Mouse (Mus musculus): ENCODE data around the gene Gm28047. TPM values are rescaled to one million over a fixed set of nuclear protein-coding genes. Genes with fewer than 3 reads are reported as not detected.

The Gm28047 gene
- polyA plus RNA-seq, 1 experiment from 2014 or later: not detected

- Histone ChIP-seq H3K27me3 (replicated peaks) (no peaks in the 10 kb centered on the region), H3K9ac (peak overlapping the region; percentile 66), H3K4me3 (replicated peaks) (peak overlapping the region; percentile 70), H3K4me1 (peaks cover 30% of the 10 kb centered on the region), H3K36me3 (no peaks in the 10 kb centered on the region), H3K9me3 (no peaks in the 10 kb centered on the region), H3K4me2 (peak overlapping the region; percentile 95), H3K27ac (peak overlapping the region; percentile 87)
- 4% methylated on average over 33 of the region's 34 CpGs for WGBS
- peak; percentile 94 for ATAC-seq (ENCODE audit: insufficient read depth, low FRiP score, low read depth)
Observed at GRCm38 (mm10) chr15:102510590-102511284, 114.1 kb downstream of the Gm28047 start.

- Histone ChIP-seq H3K27ac (peak overlapping the region; percentile 87), H3K36me3 (no peaks in the 10 kb centered on the region), H3K4me3 (replicated peaks) (peak overlapping the region; percentile 70), H3K4me1 (peaks cover 24% of the 10 kb centered on the region), H3K4me2 (peak overlapping the region; percentile 95), H3K9ac (peak overlapping the region; percentile 66), H3K27me3 (replicated peaks) (no peaks in the 10 kb centered on the region), H3K9me3 (no peaks in the 10 kb centered on the region)
- 4% methylated on average over 9 of the region's 9 CpGs for WGBS
- peak; percentile 20; the same call in 1 of the 2 replicates for ATAC-seq (ENCODE audit: insufficient read depth, low FRiP score, low read depth)
Observed at GRCm38 (mm10) chr15:102510110-102510509, 114.8 kb downstream of the Gm28047 start.

DNA sequence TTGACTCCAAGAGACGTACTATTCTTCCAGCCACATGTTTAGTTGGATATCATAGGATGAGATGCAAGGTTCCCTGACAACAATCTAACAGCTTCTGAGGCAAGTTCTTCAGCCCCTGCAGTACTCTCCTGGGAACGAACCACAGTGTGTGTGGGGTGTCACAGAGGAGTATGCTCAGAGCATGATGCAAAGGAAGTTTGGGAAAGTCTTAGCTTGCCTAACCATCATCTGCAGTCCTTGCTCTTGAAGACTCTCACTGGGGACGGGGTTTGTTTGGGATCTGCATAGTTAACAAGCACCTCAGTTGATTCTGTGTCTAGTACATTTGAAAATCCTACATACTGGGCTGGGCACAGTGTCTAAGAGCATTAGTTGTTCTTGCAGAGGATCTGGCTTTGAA is 116.5 kb downstream of the Gm28047 start:
- Histone ChIP-seq H3K27me3 (replicated peaks) (no peaks in the 10 kb centered on the region), H3K4me1 (peaks cover 24% of the 10 kb centered on the region), H3K4me2 (no peak overlapping the region), H3K4me3 (replicated peaks) (no peak overlapping the region), H3K36me3 (peaks cover 8% of the 10 kb centered on the region; the same call in 1 of the 2 replicates), H3K9ac (no peak overlapping the region), H3K9me3 (no peaks in the 10 kb centered on the region), H3K27ac (no peak overlapping the region)
- no peak for ATAC-seq (ENCODE audit: insufficient read depth, low FRiP score, low read depth)
- WGBS: 77% methylated on average over 3 of the region's 3 CpGs

- Histone ChIP-seq H3K9ac (no peak overlapping the region), H3K27ac (no peak overlapping the region), H3K27me3 (replicated peaks) (no peaks in the 10 kb centered on the region), H3K36me3 (peaks cover 15% of the 10 kb centered on the region), H3K4me1 (peaks cover 17% of the 10 kb centered on the region), H3K4me2 (no peak overlapping the region), H3K4me3 (replicated peaks) (no peak overlapping the region), H3K9me3 (no peaks in the 10 kb centered on the region)
- no peak for ATAC-seq (ENCODE audit: insufficient read depth, low FRiP score, low read depth)
Observed at GRCm38 (mm10) chr15:102507561-102507960, 117.3 kb downstream of the Gm28047 start.

DNA sequence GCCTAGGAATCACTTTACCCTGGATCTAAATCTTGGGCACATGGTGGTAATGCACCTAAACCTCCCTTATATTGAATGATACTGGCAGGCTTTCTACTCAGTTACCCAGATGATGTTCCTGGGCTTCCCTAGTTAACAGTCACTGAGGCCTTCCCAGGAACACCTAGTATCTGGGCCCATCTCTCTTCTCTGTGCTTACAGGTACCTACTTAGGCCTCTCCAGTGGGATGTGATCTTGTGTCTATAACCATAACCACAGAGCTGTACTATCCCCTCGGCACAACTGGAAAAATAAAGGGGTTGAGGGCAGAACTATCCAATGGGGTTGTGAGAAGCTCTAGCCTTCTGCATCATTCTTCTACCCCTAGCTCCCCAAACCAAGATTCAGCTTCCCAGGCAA is 118.0 kb downstream of the Gm28047 start:
- Histone ChIP-seq H3K9ac (no peak overlapping the region), H3K27me3 (replicated peaks) (no peaks in the 10 kb centered on the region), H3K4me1 (peaks cover 12% of the 10 kb centered on the region), H3K9me3 (no peaks in the 10 kb centered on the region), H3K27ac (no peak overlapping the region), H3K4me3 (replicated peaks) (no peak overlapping the region), H3K36me3 (peaks cover 21% of the 10 kb centered on the region), H3K4me2 (no peak overlapping the region)
- 82% methylated on average over 1 of the region's 1 CpGs for WGBS
- no peak for ATAC-seq (ENCODE audit: insufficient read depth, low FRiP score, low read depth)

GRCm38 (mm10) chr15:102506464-102506830 is 118.4 kb downstream of the Gm28047 start:
- Histone ChIP-seq H3K36me3 (peaks cover 26% of the 10 kb centered on the region), H3K27ac (no peak overlapping the region)
- 17% methylated on average over 2 of the region's 2 CpGs for WGBS

DNA sequence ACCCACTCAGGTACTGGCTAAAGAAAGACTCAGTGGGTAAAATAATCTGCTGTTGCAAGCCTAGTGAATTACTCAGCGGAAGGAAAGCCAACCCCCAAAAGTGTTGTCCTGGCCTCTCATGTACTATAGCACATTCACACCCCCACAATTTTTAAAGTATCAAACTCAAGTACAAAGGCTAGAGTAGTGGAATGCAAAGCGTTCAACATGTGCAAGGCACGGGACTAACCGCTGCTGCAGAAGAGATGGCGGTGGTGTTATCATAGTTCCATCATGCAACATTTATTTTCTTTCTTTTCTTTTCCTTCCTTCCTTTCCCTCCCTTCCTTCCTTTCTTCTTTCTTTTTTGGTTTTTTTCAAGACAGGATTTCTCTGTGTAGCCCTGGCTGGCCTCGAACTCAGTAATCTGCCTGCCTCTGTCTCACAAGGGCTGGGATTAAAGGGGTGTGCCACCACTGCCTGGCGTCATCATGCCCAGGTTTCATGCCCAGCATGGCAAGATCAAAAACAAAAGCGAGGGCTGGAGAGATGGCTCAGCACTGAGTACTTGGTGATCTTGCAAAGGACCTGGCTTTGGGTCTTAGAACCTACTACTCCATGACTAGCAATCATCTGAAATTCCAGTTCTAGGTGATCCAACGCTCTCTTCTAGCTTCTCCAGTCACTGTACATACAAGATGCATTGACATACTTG is 119.0 kb downstream of the Gm28047 start:
- WGBS: 71% methylated on average over 9 of the region's 9 CpGs
- H3K36me3 ChIP-seq: peaks cover 30% of the 10 kb centered on the region
- ATAC-seq (ENCODE audit: insufficient read depth, low FRiP score, low read depth): no peak
- H3K27me3 ChIP-seq (replicated peaks): no peaks in the 10 kb centered on the region
- H3K4me3 ChIP-seq (replicated peaks): no peak overlapping the region
- peaks cover 2% of the 10 kb centered on the region; the same call in 1 of the 2 replicates for H3K4me1 ChIP-seq
- no peak overlapping the region for H3K9ac ChIP-seq
- no peak overlapping the region for H3K27ac ChIP-seq
- no peak overlapping the region for H3K4me2 ChIP-seq
- no peaks in the 10 kb centered on the region for H3K9me3 ChIP-seq

More at GRCm38 (mm10) chr15:102506464-102506830, 118.4 kb downstream of the Gm28047 start:
- Histone ChIP-seq H3K9me3 (no peaks in the 10 kb centered on the region), H3K4me1 (peaks cover 8% of the 10 kb centered on the region), H3K4me3 (replicated peaks) (no peak overlapping the region), H3K4me2 (no peak overlapping the region), H3K9ac (no peak overlapping the region), H3K27me3 (replicated peaks) (no peaks in the 10 kb centered on the region)
- ATAC-seq (ENCODE audit: insufficient read depth, low FRiP score, low read depth): no peak

DNA sequence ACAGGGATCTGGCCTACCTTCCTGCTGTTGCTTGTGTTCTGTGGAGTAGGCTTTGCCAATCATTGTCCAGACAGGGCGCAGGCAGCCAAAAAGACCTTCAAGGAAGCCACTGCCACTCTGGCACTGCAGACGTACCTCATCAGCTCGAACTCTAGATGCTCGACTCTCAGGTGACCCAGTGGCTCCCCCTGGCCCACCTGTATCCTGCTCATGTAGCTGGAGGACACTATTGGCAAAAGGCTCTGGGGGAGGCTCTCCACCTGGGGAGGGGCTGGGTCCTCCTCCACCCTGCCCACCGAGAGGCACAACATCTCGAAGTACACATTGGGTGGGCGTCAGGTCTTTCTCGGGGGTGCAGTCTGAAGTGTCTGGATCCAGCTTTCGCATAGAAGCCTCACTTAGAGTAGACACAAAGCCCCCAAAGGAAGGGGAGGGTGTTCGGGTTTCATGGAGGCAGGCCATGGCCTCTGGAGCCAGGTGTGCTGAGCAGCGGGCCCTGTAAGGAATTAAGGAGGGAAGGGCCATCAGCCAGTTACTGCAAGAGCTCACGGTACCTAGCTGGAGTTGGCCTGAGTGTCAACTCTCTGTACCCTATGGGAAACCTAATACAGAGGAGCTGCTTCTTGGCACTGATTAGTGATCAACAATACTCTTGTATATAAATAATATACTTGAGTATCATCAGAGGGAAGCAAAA is 119.6 kb downstream of the Gm28047 start:
- no peaks in the 10 kb centered on the region; the same call in 1 of the 2 replicates for H3K4me1 ChIP-seq
- H3K27ac ChIP-seq: no peak overlapping the region
- H3K9ac ChIP-seq: no peak overlapping the region
- no peak for ATAC-seq (ENCODE audit: insufficient read depth, low FRiP score, low read depth)
- peaks cover 37% of the 10 kb centered on the region for H3K36me3 ChIP-seq
- no peaks in the 10 kb centered on the region for H3K9me3 ChIP-seq
- no peaks in the 10 kb centered on the region for H3K27me3 ChIP-seq (replicated peaks)
- 59% methylated on average over 12 of the region's 12 CpGs for WGBS
- no peak overlapping the region for H3K4me3 ChIP-seq (replicated peaks)
- H3K4me2 ChIP-seq: no peak overlapping the region

- Histone ChIP-seq H3K27ac (no peak overlapping the region), H3K9ac (no peak overlapping the region), H3K4me3 (replicated peaks) (no peak overlapping the region), H3K9me3 (no peaks in the 10 kb centered on the region), H3K27me3 (replicated peaks) (no peaks in the 10 kb centered on the region), H3K4me1 (no peaks in the 10 kb centered on the region), H3K4me2 (no peak overlapping the region), H3K36me3 (peaks cover 48% of the 10 kb centered on the region)
- no peak for ATAC-seq (ENCODE audit: insufficient read depth, low FRiP score, low read depth)
- 84% methylated on average over 9 of the region's 9 CpGs for WGBS
Observed at GRCm38 (mm10) chr15:102503924-102504782, 120.7 kb downstream of the Gm28047 start.

DNA sequence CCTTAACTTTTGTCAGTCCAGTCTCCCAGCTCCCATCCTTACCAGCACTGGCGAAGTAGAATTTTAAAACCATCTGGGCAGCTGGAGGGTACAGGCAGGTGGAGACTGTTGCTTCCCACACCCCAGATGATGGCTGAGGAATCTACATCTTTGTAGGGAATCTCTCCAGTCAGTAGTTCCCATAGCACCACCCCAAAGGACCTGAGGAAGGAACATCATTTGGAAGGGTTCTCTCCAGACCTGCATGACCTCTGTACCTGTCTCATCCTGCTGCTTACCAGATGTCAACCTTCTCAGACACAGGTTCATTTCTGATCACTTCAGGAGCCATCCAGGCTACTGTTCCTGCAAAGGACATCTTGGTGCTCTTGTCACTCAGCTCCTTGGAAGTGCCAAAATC is 121.4 kb downstream of the Gm28047 start, which contains the start of gene Gm10337:
Gene Gm10337 (plus strand): TSS at position 276 of the 400 bp plus-strand sequence.
- no peak for ATAC-seq (ENCODE audit: insufficient read depth, low FRiP score, low read depth)
- peaks cover 48% of the 10 kb centered on the region for H3K36me3 ChIP-seq
- no peak within 1 kb of the TSS for H3K4me3 ChIP-seq (replicated peaks)
- no peak within 1 kb of the TSS for H3K4me2 ChIP-seq
- H3K27ac ChIP-seq: no peak within 1 kb of the TSS
- WGBS: 85% methylated on average over 1 of the region's 1 CpGs
- no peaks in the 10 kb centered on the region for H3K27me3 ChIP-seq (replicated peaks)
- no peak within 1 kb of the TSS for H3K9ac ChIP-seq
- no peaks in the 10 kb centered on the region for H3K9me3 ChIP-seq
- no peaks in the 10 kb centered on the region for H3K4me1 ChIP-seq

DNA sequence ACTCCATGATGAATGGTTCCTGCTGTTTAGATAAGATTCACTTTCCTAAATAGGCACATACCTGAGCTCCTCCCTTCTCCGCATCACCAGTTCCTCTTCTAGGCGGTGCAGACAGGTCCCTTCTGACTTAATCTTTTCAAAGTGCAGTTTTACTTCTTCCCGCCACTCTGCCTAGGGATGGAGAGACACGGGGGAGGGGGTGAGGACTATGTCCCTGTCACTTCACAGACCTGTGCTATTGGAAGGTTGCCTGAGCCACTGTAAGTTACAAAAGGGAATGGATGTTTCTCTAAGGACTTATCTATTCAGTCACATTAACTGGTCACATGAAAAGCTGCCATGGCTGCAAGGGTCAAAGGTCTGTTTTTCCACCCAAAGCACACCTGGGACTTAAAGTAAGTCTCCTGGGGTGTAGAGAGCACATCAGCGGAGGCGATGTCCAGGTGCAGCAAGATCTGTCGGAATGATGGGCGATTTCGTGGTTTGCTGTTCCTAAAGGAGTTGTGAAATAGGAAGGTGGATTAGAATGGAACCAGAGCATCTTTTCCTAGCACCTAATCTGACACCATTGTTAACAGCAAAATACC is 122.5 kb downstream of the Gm28047 start:
- no peak for ATAC-seq (ENCODE audit: insufficient read depth, low FRiP score, low read depth)
- Histone ChIP-seq H3K36me3 (peaks cover 52% of the 10 kb centered on the region), H3K9me3 (no peaks in the 10 kb centered on the region), H3K27ac (no peak overlapping the region), H3K9ac (no peak overlapping the region), H3K4me2 (no peak overlapping the region), H3K4me1 (no peaks in the 10 kb centered on the region), H3K27me3 (replicated peaks) (no peaks in the 10 kb centered on the region), H3K4me3 (replicated peaks) (no peak overlapping the region)
- WGBS: 57% methylated on average over 9 of the region's 9 CpGs
